ENCODE assay signal across 26 mouse cellular contexts in genomic region chr14:102722633-102723032, GRCm38 (mm10).
"Had no signal": no experiment of that assay in that cellular context is flagged by ENCODE, and none has a peak within 500 bp of the region (broad histone marks: within the 10 kb centered on the region; RNA-seq: fewer than 3 reads in every experiment).

No protein-coding gene starts in this region.

- DNase-seq: gastrocnemius, adult 2 months; gastrocnemius, postnatal 10 days; gastrocnemius, postnatal 25 days; heart, adult 18-20 months; heart, postnatal 10 days; heart, postnatal 4 days; kidney, adult 8-10 months; kidney, postnatal 14 days; kidney, postnatal 36 days; liver; liver, embryonic 13.5 days had no signal

- H3K4me1 ChIP-seq: heart, embryonic 10.5 days; heart, embryonic 12.5 days; hindbrain, embryonic 10.5 days; hindbrain, embryonic 12.5 days; intestine, embryonic 15.5 days; liver, embryonic 13.5 days had no signal

- H3K9ac ChIP-seq: heart, embryonic 12.5 days; hindbrain, embryonic 12.5 days; hindbrain, embryonic 14.5 days; intestine, embryonic 15.5 days; limb, embryonic 12.5 days; liver, embryonic 13.5 days had no signal

- H3K27me3 ChIP-seq: heart, embryonic 12.5 days; hindbrain, embryonic 12.5 days; intestine, embryonic 15.5 days; limb, embryonic 12.5 days; liver, embryonic 13.5 days had no signal

- H3K4me3 ChIP-seq: gastrocnemius, adult 2 months; heart, embryonic 10.5 days; heart, embryonic 12.5 days; hindbrain, embryonic 10.5 days; hindbrain, embryonic 12.5 days; intestine, embryonic 15.5 days; layer of hippocampus, adult 2 months; left cerebral cortex, adult 2 months; limb, embryonic 10.5 days; limb, embryonic 12.5 days; liver, embryonic 13.5 days had no signal

- ATAC-seq: forebrain, embryonic 16.5 days; hindbrain, embryonic 16.5 days; inflammation-experienced regulatory T-cells, adult 6 months; intestine, embryonic 15.5 days; intestine, postnatal 0 days had no signal

- H3K36me3 ChIP-seq: heart, embryonic 10.5 days; heart, embryonic 12.5 days; hindbrain, embryonic 10.5 days; hindbrain, embryonic 12.5 days; intestine, embryonic 15.5 days; limb, embryonic 10.5 days; limb, embryonic 12.5 days; liver, embryonic 13.5 days had no signal

- H3K9me3 ChIP-seq: heart, embryonic 10.5 days; heart, embryonic 12.5 days; hindbrain, embryonic 10.5 days; hindbrain, embryonic 12.5 days; intestine, embryonic 15.5 days; limb, embryonic 10.5 days; limb, embryonic 12.5 days; liver, embryonic 13.5 days had no signal

- H3K4me2 ChIP-seq: heart, embryonic 12.5 days; hindbrain, embryonic 12.5 days; hindbrain, embryonic 14.5 days; intestine, embryonic 15.5 days; limb, embryonic 12.5 days; liver, embryonic 11.5 days; liver, embryonic 13.5 days had no signal

- H3K27ac ChIP-seq: gastrocnemius, adult 2 months; heart, embryonic 10.5 days; hindbrain, embryonic 10.5 days; hindbrain, embryonic 12.5 days; hindbrain, embryonic 14.5 days; intestine, embryonic 15.5 days; layer of hippocampus, adult 2 months; left cerebral cortex, adult 2 months; limb, embryonic 10.5 days; limb, embryonic 12.5 days; liver, embryonic 13.5 days had no signal
